Mouse (Mus musculus): ENCODE measurements around the gene Farsb. TPM values are rescaled to one million over a fixed set of nuclear protein-coding genes. Genes with fewer than 3 reads are reported as not detected.

Farsb gene
- 108 and 125 TPM in 2 replicates for polyA plus RNA-seq (2011; ENCODE audit: insufficient read length, low read depth, missing spikeins)

DNA sequence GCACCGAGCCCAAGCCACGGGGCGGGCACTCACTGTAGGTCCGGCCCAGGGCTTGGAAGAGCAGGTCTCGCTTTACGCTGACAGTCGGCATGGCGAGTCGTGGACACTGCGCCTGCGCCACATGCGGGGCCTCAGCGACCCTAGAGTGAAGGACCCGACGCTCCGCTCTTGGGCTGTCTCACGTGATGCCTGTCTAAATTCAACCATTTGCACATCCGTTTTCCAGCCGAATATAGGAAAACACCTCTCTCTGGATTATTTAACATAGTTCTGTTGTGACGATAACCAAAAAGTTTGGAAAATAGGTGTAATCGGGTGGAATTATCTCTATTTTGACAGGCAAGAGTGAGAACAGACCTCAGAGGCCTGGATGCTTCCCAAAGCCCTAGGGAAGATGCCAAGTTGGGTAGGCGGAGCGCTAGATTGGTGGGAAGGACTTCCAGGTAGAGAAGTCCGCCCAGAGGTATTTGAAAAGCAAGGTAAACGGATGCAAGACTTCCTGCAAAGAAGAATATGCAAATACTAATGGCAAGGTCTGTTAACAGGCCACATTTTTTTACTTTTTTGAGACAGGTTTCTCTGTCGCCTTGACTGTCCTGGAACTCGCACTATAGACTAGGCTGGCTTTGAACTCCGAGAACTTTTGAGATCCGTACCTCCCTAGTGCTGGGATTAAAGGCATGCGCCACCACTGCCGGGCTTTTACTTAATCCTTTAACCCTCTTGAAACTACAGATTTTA is at the start of gene Farsb:
TSS of gene Farsb (minus strand) at position 146 of the 741 bp plus-strand sequence.
- H3K4me3 ChIP-seq (ENCODE audit: insufficient read depth, low read length), result peak within 1 kb of the TSS; percentile 90

DNA sequence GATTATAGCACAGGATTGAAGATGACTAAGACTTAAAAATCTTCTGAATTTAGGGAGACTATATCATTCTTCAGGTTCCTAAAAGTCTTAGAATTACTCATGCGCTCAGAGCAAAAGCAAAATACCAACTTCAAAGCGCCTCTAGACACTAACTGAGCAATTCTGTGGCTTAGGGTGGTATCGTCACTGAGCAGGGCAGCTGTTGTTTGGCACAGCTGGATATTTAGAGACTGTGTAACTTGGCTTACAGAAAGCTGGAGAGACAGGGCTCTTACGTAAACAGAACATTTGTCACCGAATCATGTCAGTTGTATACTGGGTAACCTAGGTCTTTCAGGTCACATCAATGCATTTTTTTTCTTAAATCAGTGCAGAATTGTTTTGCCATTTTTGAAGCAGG is 49.7 kb upstream of the Farsb start:
- TF ChIP-seq POLR2A (IDR thresholded peaks at IDR 0.05; ENCODE audit: low read depth, low read length), result no peak
- TF ChIP-seq CTCF (IDR thresholded peaks at IDR 0.05; ENCODE audit: borderline replicate concordance, insufficient read depth, low read length), result no peak
- H3K27ac ChIP-seq (ENCODE audit: insufficient read depth, low read length), result no peak overlapping the region
- H3K4me3 ChIP-seq (ENCODE audit: insufficient read depth, low read length), result no peak overlapping the region
- H3K4me1 ChIP-seq (ENCODE audit: control insufficient read depth, insufficient read depth, low read length), result peaks cover 5% of the 10 kb centered on the region

More for the DNA sequence above, at the start of gene Farsb:
- peaks cover 2% of the 10 kb centered on the region; the same call in 1 of the 2 replicates for H3K4me1 ChIP-seq (ENCODE audit: control insufficient read depth, insufficient read depth, low read length)
- no peak for TF ChIP-seq CTCF (IDR thresholded peaks at IDR 0.05; ENCODE audit: borderline replicate concordance, insufficient read depth, low read length)
- TF ChIP-seq POLR2A (IDR thresholded peaks at IDR 0.05; ENCODE audit: low read depth, low read length), result peak; percentile 84
- peak within 1 kb of the TSS; percentile 53 for H3K27ac ChIP-seq (ENCODE audit: insufficient read depth, low read length)

DNA sequence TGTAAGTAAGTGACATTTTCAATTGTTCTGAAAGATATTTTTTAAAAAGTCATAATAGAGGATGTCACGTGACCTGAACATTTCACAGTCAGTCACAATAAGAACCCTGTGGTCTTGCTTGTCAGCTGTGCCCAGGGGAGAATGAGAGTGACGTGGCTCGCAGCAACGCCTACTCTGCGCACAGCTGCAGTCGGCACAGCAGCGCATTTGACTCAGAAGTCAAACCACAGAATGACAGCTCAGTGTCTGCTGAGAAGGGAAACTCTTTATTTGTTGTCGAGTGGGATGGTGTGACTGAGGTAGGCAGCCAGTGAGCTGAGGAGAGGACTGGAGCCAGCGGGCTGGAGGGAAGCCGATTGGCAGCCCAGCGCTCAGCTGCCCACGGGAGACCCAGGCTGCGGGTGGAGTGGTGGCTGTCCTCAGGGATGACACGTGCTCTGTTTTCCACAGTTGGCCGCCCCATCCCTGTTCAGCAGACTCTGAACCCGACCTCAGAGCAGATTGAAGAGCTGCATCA is 48.9 kb upstream of the Farsb start:
- Histone ChIP-seq H3K4me3 (ENCODE audit: insufficient read depth, low read length) (no peak overlapping the region), H3K4me1 (ENCODE audit: control insufficient read depth, insufficient read depth, low read length) (peaks cover 7% of the 10 kb centered on the region), H3K27ac (ENCODE audit: insufficient read depth, low read length) (peak overlapping the region; percentile 32)
- TF ChIP-seq CTCF (IDR thresholded peaks at IDR 0.05; ENCODE audit: borderline replicate concordance, insufficient read depth, low read length), result no peak
- TF ChIP-seq POLR2A (IDR thresholded peaks at IDR 0.05; ENCODE audit: low read depth, low read length), result no peak

DNA sequence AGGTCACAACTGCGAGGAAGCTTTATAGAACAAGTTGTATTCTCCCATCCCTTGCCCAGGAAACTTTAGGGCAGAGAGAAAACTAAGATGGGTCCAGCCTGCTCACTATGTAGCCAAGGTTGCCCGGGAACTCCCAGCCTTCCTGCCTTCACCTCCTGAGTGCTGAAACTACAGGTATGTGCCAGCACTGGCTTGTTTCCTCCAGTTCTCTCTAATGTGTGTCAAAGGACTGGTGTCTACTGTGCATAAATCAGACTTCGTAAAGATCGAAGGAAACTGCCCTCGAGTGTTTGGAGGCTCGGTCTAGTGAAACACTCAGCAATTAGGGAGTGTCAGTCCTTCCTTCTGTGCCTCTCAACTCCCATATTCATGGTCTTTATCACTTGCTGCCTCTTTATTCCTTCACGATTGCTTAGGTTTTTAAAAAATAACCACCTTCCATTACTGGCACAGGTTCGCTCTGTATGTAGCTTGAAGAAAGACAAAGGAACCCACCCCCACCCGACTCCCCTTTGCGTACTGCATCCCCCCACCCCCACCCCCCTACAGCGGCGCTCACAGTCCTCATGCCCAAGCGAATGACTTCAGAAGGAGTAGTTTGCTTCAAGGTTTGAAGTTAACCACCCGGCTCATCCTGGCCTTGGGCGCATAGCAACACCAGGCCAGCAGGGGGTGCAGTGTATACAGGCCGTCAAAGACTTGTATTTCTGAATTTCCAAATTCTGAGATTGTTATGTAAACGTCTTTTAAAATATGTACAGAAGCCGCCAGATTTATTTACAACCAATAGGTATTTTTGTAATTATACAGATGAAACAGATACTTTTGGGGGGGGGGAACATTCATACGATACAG is 47.8 kb upstream of the Farsb start:
- Histone ChIP-seq H3K27ac (ENCODE audit: insufficient read depth, low read length) (no peak overlapping the region), H3K4me3 (ENCODE audit: insufficient read depth, low read length) (no peak overlapping the region), H3K4me1 (ENCODE audit: control insufficient read depth, insufficient read depth, low read length) (peaks cover 9% of the 10 kb centered on the region)
- TF ChIP-seq POLR2A (IDR thresholded peaks at IDR 0.05; ENCODE audit: low read depth, low read length) (no peak), CTCF (IDR thresholded peaks at IDR 0.05; ENCODE audit: borderline replicate concordance, insufficient read depth, low read length) (peak; percentile 77; the same call in 1 of the 2 replicates)

DNA sequence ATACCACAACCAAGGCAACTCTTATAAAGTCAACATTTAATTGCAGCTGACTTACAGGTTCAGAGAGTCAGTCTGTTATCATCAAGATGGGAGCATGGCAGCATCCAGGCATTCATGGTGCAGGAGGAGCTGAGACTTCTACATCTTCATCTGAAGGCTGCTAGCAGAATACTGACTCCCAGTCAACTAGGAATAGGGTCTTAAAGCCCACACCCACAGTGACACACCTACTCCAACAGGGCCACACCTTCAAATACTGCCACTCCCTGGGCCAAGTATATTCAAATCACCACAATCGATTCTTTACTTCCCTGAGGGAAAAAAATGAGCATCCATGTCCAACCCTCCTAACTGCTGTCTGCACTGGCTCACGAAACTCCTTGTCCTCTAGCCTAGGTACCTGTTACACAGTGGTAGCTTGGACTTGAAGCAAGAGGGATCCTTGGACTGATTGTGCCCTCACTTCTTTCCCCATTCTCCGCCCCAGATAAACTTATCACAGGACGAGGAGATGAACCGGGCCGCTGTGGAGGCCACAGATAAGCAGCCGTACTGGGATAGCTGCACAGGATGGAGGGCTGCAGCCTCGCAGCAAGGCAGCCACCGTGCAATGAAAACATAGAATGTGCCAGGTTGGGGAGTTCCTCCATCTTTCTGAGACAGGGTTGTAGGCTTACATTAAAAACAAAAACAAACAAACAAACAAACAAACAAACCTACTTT is 45.9 kb upstream of the Farsb start:
- TF ChIP-seq POLR2A (IDR thresholded peaks at IDR 0.05; ENCODE audit: low read depth, low read length) (no peak), CTCF (IDR thresholded peaks at IDR 0.05; ENCODE audit: borderline replicate concordance, insufficient read depth, low read length) (no peak)
- no peak overlapping the region for H3K27ac ChIP-seq (ENCODE audit: insufficient read depth, low read length)
- peaks cover 11% of the 10 kb centered on the region for H3K4me1 ChIP-seq (ENCODE audit: control insufficient read depth, insufficient read depth, low read length)
- H3K4me3 ChIP-seq (ENCODE audit: insufficient read depth, low read length), result no peak overlapping the region

DNA sequence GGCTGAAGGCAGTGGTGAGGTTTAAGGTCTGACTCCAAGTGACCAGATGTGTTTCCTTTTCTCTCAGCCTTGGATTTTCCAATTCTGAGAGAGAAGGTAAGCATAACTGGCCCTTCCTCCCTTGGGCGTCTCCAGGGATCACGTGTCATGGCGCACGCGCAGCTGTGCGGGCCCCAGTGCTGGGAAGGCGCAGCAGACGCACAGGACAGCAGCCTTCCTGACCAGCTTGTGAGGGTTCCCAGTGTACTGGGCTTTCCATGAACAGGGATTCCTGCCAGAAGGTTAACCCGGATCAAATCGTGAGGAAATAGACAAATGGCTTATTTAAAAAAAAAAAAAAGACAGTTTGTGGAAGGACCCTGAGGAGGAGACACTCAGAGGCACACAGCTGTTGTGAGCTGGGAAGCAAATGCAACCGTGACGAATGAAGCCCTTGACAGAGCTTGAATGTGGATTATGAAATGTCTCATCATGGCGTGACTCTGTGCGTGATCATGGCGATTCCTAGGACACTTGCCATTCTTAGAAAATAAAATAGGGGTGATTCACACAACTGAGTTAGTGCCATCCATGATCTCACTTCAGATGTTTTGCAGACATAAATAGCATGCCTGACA is 43.6 kb upstream of the Farsb start:
- TF ChIP-seq CTCF (IDR thresholded peaks at IDR 0.05; ENCODE audit: borderline replicate concordance, insufficient read depth, low read length), result no peak
- no peak for TF ChIP-seq POLR2A (IDR thresholded peaks at IDR 0.05; ENCODE audit: low read depth, low read length)
- Histone ChIP-seq H3K4me3 (ENCODE audit: insufficient read depth, low read length) (no peak overlapping the region), H3K4me1 (ENCODE audit: control insufficient read depth, insufficient read depth, low read length) (peaks cover 14% of the 10 kb centered on the region; the same call in 1 of the 2 replicates), H3K27ac (ENCODE audit: insufficient read depth, low read length) (no peak overlapping the region)

DNA sequence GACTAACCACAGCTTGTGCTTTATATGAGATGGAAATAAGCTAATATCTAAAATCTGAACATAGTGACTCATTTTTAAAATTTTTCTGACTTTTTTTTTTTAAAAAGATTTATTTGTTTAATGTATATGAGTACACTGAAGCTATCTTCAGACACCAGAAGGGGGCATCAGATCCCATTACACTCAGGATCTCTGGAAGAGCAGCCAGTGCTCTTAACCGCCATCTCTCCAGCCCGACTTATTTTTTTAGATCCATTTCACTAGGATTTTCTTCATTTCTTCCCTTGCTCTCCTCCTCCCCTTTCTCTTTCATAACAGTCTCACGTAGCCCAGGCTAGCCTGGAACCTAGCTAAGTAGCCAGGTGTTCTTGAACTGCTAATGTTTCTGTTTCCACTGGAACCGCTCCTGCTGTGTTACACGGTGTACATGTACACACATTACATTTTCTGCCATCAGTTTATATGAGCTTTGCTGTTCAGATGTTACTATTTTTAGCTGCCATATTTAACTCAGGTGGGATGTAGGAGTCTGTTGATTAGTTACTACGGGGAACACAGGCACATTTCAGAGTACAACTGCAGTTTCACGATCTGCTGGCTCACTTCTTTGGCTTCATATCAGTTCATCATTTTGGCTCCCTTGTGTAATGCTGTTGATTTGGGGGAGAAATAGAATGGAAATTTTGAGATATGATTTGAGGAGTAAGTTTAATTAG is 42.0 kb upstream of the Farsb start:
- Histone ChIP-seq H3K27ac (ENCODE audit: insufficient read depth, low read length) (no peak overlapping the region), H3K4me1 (ENCODE audit: control insufficient read depth, insufficient read depth, low read length) (peaks cover 14% of the 10 kb centered on the region; the same call in 1 of the 2 replicates), H3K4me3 (ENCODE audit: insufficient read depth, low read length) (no peak overlapping the region)
- TF ChIP-seq CTCF (IDR thresholded peaks at IDR 0.05; ENCODE audit: borderline replicate concordance, insufficient read depth, low read length), result no peak
- no peak for TF ChIP-seq POLR2A (IDR thresholded peaks at IDR 0.05; ENCODE audit: low read depth, low read length)

DNA sequence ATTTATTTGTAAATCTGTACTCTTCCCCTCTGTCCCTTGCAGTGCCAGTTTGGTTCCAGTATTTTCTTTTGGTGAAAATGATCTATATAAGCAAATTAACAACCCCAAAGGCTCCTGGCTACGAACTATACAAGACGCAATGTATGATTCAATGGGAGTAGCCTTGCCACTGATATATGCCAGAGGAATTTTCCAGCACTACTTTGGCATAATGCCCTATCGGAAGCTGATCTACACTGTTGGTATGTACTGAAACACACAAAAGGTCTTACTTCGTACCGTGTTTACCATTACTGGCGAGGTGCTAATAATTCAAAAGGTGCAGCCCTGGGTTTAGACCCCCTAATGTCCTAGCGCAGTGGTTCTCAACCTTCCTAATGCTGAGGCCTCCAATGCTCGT is 40.3 kb upstream of the Farsb start:
- no peak overlapping the region for H3K4me3 ChIP-seq (ENCODE audit: insufficient read depth, low read length)
- TF ChIP-seq POLR2A (IDR thresholded peaks at IDR 0.05; ENCODE audit: low read depth, low read length), result no peak
- no peak for TF ChIP-seq CTCF (IDR thresholded peaks at IDR 0.05; ENCODE audit: borderline replicate concordance, insufficient read depth, low read length)

More for the DNA sequence above, 40.3 kb upstream of the Farsb start:
- Histone ChIP-seq H3K27ac (ENCODE audit: insufficient read depth, low read length) (no peak overlapping the region), H3K4me1 (ENCODE audit: control insufficient read depth, insufficient read depth, low read length) (peaks cover 14% of the 10 kb centered on the region; the same call in 1 of the 2 replicates)

Data from embryonic fibroblast, embryonic 13.5 days (primary cell).